Mouse (Mus musculus) lung, embryonic 14.5 days (tissue): ENCODE data around the gene Gm20388. TPM values are rescaled to one million over a fixed set of nuclear protein-coding genes. Genes with fewer than 3 reads are reported as not detected.

ENCODE experiments used
- ATAC-seq: fragments of 200-750 bp; cut with Nextera tagmentation; 2 replicates; pipeline ENCODE4 v1.8.0; 2017; ENCODE audit warnings: mild to moderate bottlenecking, moderate TSS enrichment, moderate library complexity; ENCODE audit not compliant: insufficient read depth
- DNase-seq: peaks from one replicate; pipeline ENCODE4 v3.0.0-alpha.2; 2015
- H3K27ac ChIP-seq: fragments of 300-500 bp; sonication (generic); 2 replicates; pipeline ENCODE4 v1.5.1; 2014; ENCODE audit warnings: low read depth, mild to moderate bottlenecking, moderate library complexity
- H3K27me3 ChIP-seq: fragments of 300-500 bp; sonication (generic); 2 replicates; pipeline ENCODE4 v1.6.1; 2014; ENCODE audit warnings: low read length, control low read depth; ENCODE audit not compliant: insufficient read depth
- H3K36me3 ChIP-seq: fragments of 300-500 bp; sonication (generic); 2 replicates; pipeline ENCODE4 v1.6.1; 2014; ENCODE audit warnings: control low read depth; ENCODE audit not compliant: insufficient read depth
- H3K4me1 ChIP-seq: fragments of 300-500 bp; sonication (generic); 2 replicates; pipeline ENCODE4 v1.6.1; 2014; ENCODE audit warnings: antibody characterized with exemption, control low read depth; ENCODE audit not compliant: insufficient read depth
- H3K4me2 ChIP-seq: fragments of 300-500 bp; sonication (generic); 2 replicates; pipeline ENCODE4 v1.6.1; 2014; ENCODE audit warnings: mild to moderate bottlenecking
- H3K4me3 ChIP-seq: fragments of 300-500 bp; sonication (generic); 2 replicates; pipeline ENCODE4 v1.5.1; 2014; ENCODE audit warnings: low read depth, low read length
- H3K9ac ChIP-seq: fragments of 300-500 bp; sonication (generic); 2 replicates; pipeline ENCODE4 v1.6.1; 2014
- H3K9me3 ChIP-seq: fragments of 300-500 bp; sonication (generic); 2 replicates; pipeline ENCODE4 v1.6.1; 2016; ENCODE audit warnings: low read depth, low read length, control low read depth
- CTCF ChIP-seq: IDR thresholded peaks from 2 replicates; pipeline ENCODE4 v1.5.1; 2016; ENCODE audit warnings: antibody characterized with exemption, low read depth
- WGBS: fragments of 180-500 bp; shearing (Covaris S2); extraction: QIAGEN DNeasy Blood & Tissue Kit; methylation state at CpG from one replicate; pipeline ENCODE4 v1.1.7; 2014; 5-methylcytosine and 5-hydroxymethylcytosine counted together
- polyA plus RNA-seq: library from polyadenylated mRNA; unstranded; fragments of >200 nt; fragmentation: Nextera tagmentation; extraction: Ambion mirVana; gene quantifications from 2 replicates; pipeline ENCODE4 v1.2.1, GENCODE M21; 2014

The Gm20388 gene
- polyA plus RNA-seq, 1 experiment from 2014 or later, result not detected

DNA sequence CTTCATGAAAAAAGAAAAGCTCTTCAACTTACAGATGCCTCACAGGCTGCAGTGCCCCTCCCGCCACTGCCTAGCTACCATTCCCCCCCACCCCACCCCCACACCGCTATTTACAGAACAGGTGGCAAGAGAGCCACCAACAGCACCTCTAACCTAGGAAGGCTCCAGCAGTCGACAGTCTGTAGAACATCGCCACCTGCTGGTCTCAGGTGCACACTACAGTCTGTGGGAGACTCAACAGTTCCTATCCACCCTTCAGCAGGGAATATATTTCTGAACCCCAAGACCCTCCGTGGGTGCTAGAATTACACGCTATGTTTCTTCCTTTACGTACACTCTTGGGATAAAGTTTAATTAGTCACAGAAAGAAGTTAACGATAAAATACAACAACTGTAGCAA lies 4457.6 kb downstream of the Gm20388 start:
- no peaks in the 10 kb centered on the region for H3K9me3 ChIP-seq
- no peak overlapping the region for H3K9ac ChIP-seq
- no peak overlapping the region for H3K4me3 ChIP-seq
- DNase-seq (peak; percentile 89), ATAC-seq (no peak)
- H3K36me3 ChIP-seq, result no peaks in the 10 kb centered on the region
- TF ChIP-seq CTCF, result peak; percentile 92
- no peaks in the 10 kb centered on the region for H3K27me3 ChIP-seq
- 16% methylated on average over 8 of the region's 8 CpGs for WGBS
- H3K4me2 ChIP-seq, result no peak overlapping the region
- H3K4me1 ChIP-seq, result no peaks in the 10 kb centered on the region
- no peak overlapping the region for H3K27ac ChIP-seq

DNA sequence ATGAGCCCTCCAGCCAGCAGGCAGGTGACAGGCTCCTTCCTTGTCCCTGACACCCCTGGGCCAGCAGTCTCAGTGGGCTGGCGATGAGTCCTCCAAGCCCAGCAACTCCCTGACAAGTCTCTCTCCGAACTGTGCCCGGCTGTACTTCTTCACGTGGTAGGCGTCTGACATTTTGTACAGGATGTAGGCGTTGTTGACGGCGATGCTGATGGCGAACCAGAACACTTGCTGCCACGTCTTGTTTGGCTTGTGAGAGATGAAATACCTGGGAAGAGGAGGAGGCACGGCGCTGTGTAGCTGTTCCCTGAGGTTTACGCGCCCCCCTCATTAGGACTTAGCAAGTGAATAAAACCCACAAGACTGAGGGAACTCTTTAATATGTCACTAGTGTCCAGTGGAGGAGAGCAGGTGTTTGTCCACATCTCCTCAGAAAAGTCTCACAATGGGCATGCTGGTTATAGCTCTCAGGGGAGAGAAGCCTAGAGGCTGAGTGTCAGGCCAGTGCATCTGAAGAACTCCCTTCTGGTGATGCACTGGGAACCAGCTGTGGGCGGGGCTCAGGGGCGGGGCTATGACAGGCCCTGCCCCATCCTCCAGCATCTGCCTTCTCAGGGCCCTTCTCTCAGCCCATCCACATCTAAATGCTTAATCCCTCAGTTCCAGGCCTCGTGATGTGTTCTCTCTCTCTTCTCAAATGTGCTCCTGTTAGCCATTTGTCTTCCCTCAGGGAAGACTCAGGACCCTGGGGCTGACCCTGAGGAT lies 4460.0 kb downstream of the Gm20388 start:
- TF ChIP-seq CTCF, result no peak
- 70% methylated on average over 17 of the region's 17 CpGs for WGBS
- Histone ChIP-seq H3K27ac (no peak overlapping the region), H3K4me2 (no peak overlapping the region), H3K9ac (no peak overlapping the region), H3K9me3 (no peaks in the 10 kb centered on the region), H3K27me3 (no peaks in the 10 kb centered on the region), H3K4me3 (no peak overlapping the region), H3K36me3 (no peaks in the 10 kb centered on the region), H3K4me1 (no peaks in the 10 kb centered on the region)
- DNase-seq (no peak), ATAC-seq (no peak)

DNA sequence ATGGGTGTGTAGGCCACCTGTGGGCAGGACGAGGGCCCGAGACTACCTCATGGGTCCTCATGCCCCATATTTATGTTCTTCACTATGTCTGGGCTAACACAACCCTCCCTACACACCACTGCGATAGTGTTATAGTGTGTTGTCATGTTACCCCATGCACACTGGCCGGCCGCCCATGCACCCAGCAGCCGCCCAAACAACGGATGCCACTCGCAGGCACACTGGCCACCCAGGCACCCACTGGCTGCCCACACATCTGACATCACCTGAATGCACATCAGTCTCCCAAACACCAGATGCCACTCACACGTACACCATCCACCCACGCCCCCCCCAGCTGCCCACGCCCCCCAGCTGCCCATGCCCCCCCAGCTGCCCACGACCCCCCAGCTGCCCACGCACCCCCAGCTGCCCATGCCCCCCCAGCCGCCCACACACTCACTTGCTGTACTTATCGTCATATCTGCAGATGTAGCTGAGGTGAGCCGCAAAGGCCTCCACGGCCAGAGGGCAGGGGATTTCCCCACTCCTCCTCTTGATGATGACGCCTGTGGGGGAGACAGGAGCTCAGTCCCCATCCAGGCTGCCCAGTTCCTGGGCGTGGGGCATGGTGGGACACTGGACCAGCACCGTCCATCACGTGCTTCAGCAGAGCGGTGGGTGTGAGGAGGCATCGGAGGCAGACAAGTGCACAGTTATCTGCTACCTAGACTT lies 4460.9 kb downstream of the Gm20388 start:
- ATAC-seq (no peak), DNase-seq (no peak)
- Histone ChIP-seq H3K4me3 (no peak overlapping the region), H3K9ac (no peak overlapping the region), H3K27me3 (no peaks in the 10 kb centered on the region), H3K27ac (no peak overlapping the region), H3K4me1 (no peaks in the 10 kb centered on the region), H3K36me3 (no peaks in the 10 kb centered on the region), H3K9me3 (no peaks in the 10 kb centered on the region), H3K4me2 (no peak overlapping the region)
- no peak for TF ChIP-seq CTCF
- WGBS, result 85% methylated on average over 23 of the region's 23 CpGs

DNA sequence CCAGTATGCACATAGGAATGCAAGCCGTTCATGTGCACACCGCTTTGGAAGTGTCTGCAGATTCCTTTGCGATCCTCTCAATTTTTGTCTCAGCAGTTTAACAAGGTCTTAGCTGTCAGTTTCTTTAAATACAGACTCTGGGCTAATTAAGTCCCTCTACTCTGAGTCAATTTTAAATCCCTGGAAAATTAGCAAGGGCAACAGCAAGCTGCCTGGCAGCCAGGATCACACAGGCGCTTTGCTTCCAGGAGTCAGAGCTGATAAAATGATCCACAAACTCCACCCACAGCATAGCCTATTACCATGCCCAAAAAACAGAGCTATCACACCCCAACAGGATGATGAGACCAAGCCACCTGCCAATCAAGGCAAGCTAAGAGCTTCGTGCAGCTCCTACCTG lies 4463.1 kb downstream of the Gm20388 start:
- Histone ChIP-seq H3K4me1 (no peaks in the 10 kb centered on the region), H3K36me3 (no peaks in the 10 kb centered on the region), H3K27me3 (no peaks in the 10 kb centered on the region), H3K9ac (no peak overlapping the region), H3K4me2 (no peak overlapping the region), H3K27ac (no peak overlapping the region), H3K4me3 (no peak overlapping the region), H3K9me3 (no peaks in the 10 kb centered on the region)
- TF ChIP-seq CTCF, result no peak
- ATAC-seq (no peak), DNase-seq (no peak)
- 89% methylated on average over 5 of the region's 5 CpGs for WGBS

DNA sequence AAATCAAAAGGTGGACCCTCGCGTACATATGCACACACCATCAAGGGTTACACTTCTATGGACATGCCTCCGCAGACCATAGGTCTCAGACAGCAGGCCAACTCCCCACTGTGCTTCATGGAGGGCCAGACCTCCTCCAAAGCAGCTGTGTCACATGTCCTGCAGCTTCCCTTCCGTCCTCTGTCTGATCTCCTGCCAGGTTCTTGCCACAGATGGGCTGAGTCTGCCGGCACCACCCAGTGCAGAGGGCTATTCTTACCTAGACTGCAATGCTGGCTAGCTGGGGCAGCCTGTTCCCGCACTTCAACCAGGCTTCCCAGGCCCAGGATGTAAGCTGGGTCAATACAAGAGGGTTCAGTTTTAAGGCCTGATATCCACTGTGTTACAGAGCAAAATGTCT lies 4464.5 kb downstream of the Gm20388 start:
- no peaks in the 10 kb centered on the region for H3K4me1 ChIP-seq
- no peak overlapping the region for H3K4me3 ChIP-seq
- H3K9ac ChIP-seq, result no peak overlapping the region
- WGBS, result 56% methylated on average over 6 of the region's 6 CpGs
- H3K27ac ChIP-seq, result no peak overlapping the region
- DNase-seq, result peak; percentile 59
- no peaks in the 10 kb centered on the region for H3K27me3 ChIP-seq
- TF ChIP-seq CTCF, result no peak
- no peak overlapping the region for H3K4me2 ChIP-seq
- peak; percentile 72 for ATAC-seq
- no peaks in the 10 kb centered on the region for H3K9me3 ChIP-seq
- H3K36me3 ChIP-seq, result no peaks in the 10 kb centered on the region

DNA sequence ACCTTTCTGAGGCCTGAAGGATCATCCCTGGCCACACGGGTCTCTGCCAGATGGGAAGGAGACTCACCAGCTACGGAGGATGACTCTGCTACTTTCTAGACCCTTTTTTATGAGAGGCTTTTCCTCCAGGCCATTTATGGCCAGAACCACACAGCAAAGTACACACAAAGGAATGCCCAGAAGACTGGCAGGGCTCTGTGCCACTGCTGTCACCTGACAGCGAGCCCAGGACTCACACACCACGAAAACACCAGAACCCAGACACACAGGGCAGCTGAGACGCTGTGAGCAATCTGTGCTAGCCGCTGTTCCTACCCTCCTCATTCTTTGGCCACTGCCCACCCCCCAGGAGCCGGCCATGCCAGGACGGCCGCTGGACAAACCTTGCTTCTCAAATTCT lies 4465.1 kb downstream of the Gm20388 start:
- H3K27ac ChIP-seq, result no peak overlapping the region
- WGBS, result 80% methylated on average over 9 of the region's 9 CpGs
- no peak for TF ChIP-seq CTCF

DNA sequence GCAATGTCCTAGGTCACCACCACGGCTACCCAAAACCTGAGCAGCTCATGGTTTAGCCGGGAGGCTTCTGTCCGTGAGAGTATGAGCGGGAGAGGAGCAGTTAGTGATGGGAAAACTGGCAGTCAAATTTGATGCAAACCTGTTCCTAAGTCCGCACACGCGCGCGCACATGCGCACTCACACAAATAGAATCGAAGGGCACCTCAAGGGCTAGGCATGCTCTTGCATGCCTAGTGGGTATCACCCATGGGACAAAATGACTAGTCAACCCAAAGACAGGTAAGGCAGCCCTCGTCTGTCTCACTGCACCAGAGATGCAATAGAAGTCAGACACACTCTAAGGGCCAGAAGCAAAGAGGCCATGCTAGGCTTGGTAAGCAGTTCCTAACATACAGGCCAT lies 4465.8 kb downstream of the Gm20388 start:
- DNase-seq (no peak), ATAC-seq (no peak)
- no peaks in the 10 kb centered on the region for H3K27me3 ChIP-seq
- H3K4me1 ChIP-seq, result no peaks in the 10 kb centered on the region
- TF ChIP-seq CTCF, result no peak
- no peak overlapping the region for H3K9ac ChIP-seq
- no peaks in the 10 kb centered on the region for H3K9me3 ChIP-seq
- no peak overlapping the region for H3K4me2 ChIP-seq
- WGBS, result 93% methylated on average over 12 of the region's 12 CpGs
- H3K36me3 ChIP-seq, result no peaks in the 10 kb centered on the region
- H3K27ac ChIP-seq, result no peak overlapping the region
- H3K4me3 ChIP-seq, result no peak overlapping the region

More for the DNA sequence above, 4465.1 kb downstream of the Gm20388 start:
- Histone ChIP-seq H3K9me3 (no peaks in the 10 kb centered on the region), H3K4me2 (no peak overlapping the region), H3K4me3 (no peak overlapping the region), H3K4me1 (no peaks in the 10 kb centered on the region), H3K36me3 (no peaks in the 10 kb centered on the region), H3K9ac (no peak overlapping the region), H3K27me3 (no peaks in the 10 kb centered on the region)
- ATAC-seq (no peak), DNase-seq (no peak)
